Mouse (Mus musculus) hematopoietic stem cell, adult 5-6 weeks (primary cell): ENCODE measurements around the gene Atg2b. TPM values are rescaled to one million over a fixed set of nuclear protein-coding genes. Genes with fewer than 3 reads are reported as not detected.

ENCODE experiments used
- ATAC-seq, 2 experiments: fragments of 125-278 bp in 1 of 2; replicated peaks in 1 of 2; 2 replicates each; pipeline ENCODE4 v1.8.0; 2016 to 2017; ENCODE audit warnings: inconsistent platforms in 2 of 2, mild to moderate bottlenecking in 2 of 2, moderate number of reproducible peaks in 2 of 2, low read depth in 1 of 2, moderate TSS enrichment in 1 of 2; ENCODE audit not compliant: low FRiP score in 2 of 2, poor library complexity in 2 of 2, severe bottlenecking in 2 of 2, insufficient read depth in 1 of 2, low TSS enrichment in 1 of 2
- total RNA-seq: library from RNA; stranded (forward); fragments of 172-1452, 232-1000 nt; gene quantifications from 2 replicates; pipeline ENCODE4 v1.2.3, GENCODE M21; 2017

The Atg2b gene
- total RNA-seq, 1 experiment from 2014 or later, result 24.3 TPM

GRCm38 (mm10) chr12:105606881-105607280, 78.1 kb downstream of the Atg2b start:
- ATAC-seq, result no peak

GRCm38 (mm10) chr12:105605212-105605611, 79.8 kb downstream of the Atg2b start:
- ATAC-seq, result no peak

- no peak for ATAC-seq
Measured at GRCm38 (mm10) chr12:105603904-105604303, 81.1 kb downstream of the Atg2b start.

- no peak for ATAC-seq
Measured at GRCm38 (mm10) chr12:105602581-105603210, 82.3 kb downstream of the Atg2b start, which contains the start of gene Bdkrb1. TSS of gene Bdkrb1 (plus strand) at chr12:105603085.

GRCm38 (mm10) chr12:105601586-105601985, 83.4 kb downstream of the Atg2b start:
- ATAC-seq, result no peak

- no peak for ATAC-seq
Measured at GRCm38 (mm10) chr12:105599098-105599497, 85.9 kb downstream of the Atg2b start.

- no peak for ATAC-seq
Measured at GRCm38 (mm10) chr12:105598503-105598902, 86.5 kb downstream of the Atg2b start.

GRCm38 (mm10) chr12:105597135-105597534, 87.9 kb downstream of the Atg2b start:
- no peak for ATAC-seq

- ATAC-seq, result no peak
Measured at GRCm38 (mm10) chr12:105593471-105593870, 91.5 kb downstream of the Atg2b start.

- no peak for ATAC-seq
Measured at GRCm38 (mm10) chr12:105592361-105592761, 92.7 kb downstream of the Atg2b start.

- no peak for ATAC-seq
Measured at GRCm38 (mm10) chr12:105590786-105591185, 94.2 kb downstream of the Atg2b start.

- ATAC-seq, result no peak
Measured at GRCm38 (mm10) chr12:105587526-105587925, 97.5 kb downstream of the Atg2b start.

- peak; percentile 34 to 51; a peak in 1 of 4 replicates for ATAC-seq
Measured at GRCm38 (mm10) chr12:105584851-105585250, 100.2 kb downstream of the Atg2b start.

- ATAC-seq, result peak in 1 of 2 experiments; percentile 67; a peak in 3 of 4 replicates
Measured at GRCm38 (mm10) chr12:105583484-105583883, 101.5 kb downstream of the Atg2b start.

- no peak for ATAC-seq
Measured at GRCm38 (mm10) chr12:105582486-105582885, 102.5 kb downstream of the Atg2b start.

- no peak for ATAC-seq
Measured at GRCm38 (mm10) chr12:105580490-105580889, 104.5 kb downstream of the Atg2b start.

GRCm38 (mm10) chr12:105574356-105574755, 110.7 kb downstream of the Atg2b start:
- ATAC-seq, result no peak

GRCm38 (mm10) chr12:105572622-105573021, 112.4 kb downstream of the Atg2b start:
- no peak for ATAC-seq

GRCm38 (mm10) chr12:105571867-105572266, 113.1 kb downstream of the Atg2b start:
- no peak for ATAC-seq
